Mouse (Mus musculus) layer of hippocampus, postnatal 14 days (tissue): ENCODE results near the gene Bin2. TPM values are rescaled to one million over a fixed set of nuclear protein-coding genes. Genes with fewer than 3 reads are reported as not detected.
A peak's percentile ranks its signal among the peaks of the same experiment; 100 is the strongest.
"Not testable (repeated sequence)": the region's sequence is repeated elsewhere in the genome, so short reads cannot be mapped to it uniquely, and the experiment has no call there.

Experiments
- DNase-seq, 2 experiments: peaks; one replicate each; pipeline ENCODE4 v3.0.0; 2021 to 2022; ENCODE audit warnings: low spot score in 2 of 2, mixed read lengths in 1 of 2
- total RNA-seq, 2 experiments: library from RNA; stranded (reverse); gene quantifications; 2 replicates each; pipeline ENCODE4 v1.2.3; 2021

Bin2 gene
- total RNA-seq, 2 experiments from 2014 or later, result 4.6 to 5.0 TPM

DNA sequence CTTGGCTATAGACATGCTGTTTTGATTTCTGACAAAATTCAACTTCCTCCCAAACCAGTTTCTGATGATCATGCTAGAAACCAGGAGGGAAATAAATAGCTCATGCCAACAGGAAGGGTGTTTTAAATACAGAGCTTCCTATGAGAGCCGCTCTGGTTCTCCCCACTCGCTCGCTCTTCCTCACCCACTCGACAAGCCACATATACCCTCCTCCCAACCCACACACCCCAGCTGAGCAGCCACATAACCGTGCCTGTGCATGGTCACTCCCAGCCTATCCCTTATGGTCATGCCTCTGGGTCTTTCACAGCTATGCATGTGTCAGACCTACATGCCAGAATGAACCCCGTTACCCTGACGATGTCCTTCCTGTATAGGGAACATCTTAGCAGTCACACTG lies 47.2 kb downstream of the Bin2 start:
- peak in 1 of 2 experiments; percentile 12 for DNase-seq

DNA sequence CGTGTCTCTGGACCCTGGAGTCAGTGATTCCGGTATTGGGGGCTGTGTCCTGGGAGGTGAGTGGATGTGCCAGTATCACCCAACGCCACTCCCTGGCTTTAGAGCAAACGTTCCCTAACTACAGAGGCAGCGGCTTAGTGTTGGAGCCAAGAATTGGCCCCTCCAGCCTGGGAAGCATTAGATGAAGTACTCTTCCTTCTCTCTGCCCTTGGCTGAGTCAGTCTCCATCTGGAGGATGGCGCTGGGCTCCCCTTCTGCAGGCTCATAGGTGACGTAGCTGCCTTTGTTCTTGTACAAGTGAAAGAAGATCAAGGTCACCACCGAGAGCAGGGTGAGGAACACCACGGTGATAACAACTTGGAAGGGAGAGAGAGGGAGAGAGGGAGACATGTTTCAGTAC lies 47.7 kb downstream of the Bin2 start:
- DNase-seq, result not testable (repeated sequence)

DNA sequence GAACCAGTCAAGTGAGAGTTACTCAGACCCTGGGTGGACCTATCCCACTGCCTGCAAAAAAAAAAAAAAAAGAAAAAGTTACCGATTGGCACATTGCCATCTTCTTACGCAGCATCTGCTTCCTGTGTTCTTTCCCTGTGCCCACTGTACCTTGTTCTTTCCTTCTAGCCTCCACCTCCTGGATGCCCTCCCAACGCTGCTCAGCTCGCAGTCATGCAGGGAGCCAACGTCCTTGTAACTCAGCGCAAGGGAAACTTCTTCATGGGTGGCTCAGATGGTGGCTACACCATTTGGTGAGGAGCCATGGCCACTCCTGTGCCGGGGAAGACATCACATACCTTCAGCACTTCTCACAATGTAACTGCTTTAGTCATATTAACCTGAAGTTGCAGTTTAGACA lies 50.2 kb downstream of the Bin2 start:
- no peak for DNase-seq

DNA sequence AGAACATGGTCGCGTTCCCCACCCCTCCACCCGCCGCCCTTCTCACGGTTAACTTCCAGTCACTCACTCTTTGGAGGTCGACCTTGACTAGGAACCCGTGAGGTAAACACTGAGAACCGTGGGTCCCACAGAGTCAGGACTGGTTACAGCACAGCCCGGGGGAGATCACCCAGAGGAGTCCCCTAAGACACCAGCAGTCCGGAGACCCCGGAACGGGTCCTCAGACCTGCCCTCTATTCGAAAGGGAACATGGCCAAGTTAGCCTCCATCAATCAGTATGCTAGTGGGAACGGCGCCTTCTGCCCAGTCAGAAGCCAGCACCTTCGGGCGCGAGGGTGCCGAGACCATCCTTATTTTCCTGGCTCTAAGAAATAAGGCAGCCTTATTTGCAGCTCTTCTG lies 53.1 kb downstream of the Bin2 start:
- no peak for DNase-seq

DNA sequence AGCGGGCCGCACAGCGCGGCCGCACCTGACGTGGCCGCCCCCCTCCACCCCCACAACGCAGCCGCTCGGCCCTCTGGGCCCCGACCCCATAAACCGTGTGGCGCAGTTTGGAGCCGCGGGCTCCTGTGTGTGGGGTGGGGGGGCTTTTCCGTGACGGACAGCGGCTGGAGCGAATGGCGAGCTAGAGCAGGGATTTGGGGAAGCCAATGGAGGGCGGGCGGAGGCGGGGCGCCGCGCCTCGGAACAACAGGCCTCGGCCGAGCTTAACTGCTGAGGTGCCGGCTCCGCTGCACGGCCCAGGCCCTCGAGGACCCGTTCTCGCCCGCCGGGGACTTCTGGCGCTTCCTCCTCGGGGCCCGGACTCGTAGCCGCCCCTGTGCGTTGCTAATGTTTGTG lies 53.5 kb downstream of the Bin2 start:
- DNase-seq, result peak; percentile 89 to 91

DNA sequence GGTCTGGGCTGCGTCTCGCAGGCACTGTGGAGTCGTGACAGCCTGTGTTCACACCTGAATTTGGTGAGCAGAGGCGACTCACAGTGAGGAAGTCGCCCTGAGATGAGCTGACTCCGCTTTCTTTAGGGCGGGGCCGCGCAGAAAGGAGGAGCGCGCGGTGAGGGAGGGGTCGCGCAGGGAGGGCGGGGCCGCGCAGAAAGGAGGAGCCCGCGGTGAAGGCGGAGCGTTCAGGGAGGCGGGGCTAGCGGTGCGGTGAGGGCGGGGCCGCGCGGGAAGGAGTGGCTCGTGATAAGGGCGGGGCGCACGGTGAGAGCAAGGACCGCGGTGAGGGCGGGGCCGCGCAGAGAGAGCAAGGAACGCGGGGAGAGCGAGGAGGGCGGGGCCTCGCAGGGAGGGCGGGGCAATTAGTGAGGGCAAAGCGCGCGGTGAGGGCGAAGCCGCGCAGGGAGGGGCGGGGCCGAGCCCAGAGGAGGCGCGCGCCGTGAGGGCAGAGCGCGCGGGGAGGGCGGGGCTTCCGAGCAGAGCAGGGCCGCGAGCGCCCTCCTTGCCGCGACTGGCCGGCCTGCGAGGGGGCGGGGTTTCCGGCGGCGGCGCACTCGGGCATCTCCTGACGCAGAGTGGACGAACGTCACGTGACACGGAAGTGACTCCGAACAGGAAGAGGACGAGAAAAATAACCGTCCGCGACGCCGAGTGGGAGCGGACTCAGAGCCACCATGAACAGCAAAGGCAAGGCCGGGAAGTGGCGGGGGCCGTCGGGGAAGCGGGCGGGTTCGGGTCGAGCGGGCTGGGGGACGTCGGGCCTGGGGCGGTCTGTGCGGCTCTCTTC lies 54.1 kb downstream of the Bin2 start, which contains the start of gene Dazap2:
Gene Dazap2 (plus strand): TSS at position 354 of the 829 bp plus-strand sequence.
- DNase-seq, result peak; percentile 94 to 98

DNA sequence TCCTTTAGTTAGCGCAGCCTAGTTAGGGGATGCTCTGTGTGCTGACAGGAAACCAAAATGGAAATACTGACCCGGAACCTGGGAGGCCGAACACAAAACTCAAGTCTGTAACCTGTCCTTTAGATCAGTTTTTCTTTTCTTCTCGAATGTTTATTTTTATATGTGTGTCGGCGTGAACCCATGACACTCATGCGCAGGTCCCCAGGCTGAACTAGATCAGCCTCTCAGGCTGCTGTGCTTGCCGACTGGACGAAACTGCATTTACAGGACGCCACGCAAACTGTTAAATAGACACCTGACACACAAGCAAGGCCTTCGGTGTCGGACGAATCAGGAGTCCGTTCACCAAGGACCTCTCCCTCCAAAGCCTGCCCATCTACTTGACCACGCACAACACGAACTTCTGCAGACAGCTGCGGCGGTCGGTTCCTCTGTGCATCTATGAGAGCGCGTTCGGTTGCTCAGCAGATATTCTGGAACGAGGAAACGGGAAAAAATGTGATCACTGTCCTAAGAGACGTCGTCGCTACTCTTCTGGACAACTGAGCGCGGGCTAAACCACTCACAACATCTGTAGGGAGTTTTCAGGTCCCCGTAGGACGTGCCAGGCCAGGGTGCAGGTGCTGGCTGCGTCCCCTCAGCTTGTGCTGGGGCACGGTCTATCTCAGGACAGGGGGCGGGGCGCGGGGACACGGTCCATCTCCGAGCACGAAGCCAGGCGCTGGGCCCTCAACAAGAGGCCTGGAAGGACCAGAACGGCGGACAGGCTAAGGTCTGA lies 54.9 kb downstream of the Bin2 start:
- DNase-seq, result peak in 1 of 2 experiments; percentile 58

DNA sequence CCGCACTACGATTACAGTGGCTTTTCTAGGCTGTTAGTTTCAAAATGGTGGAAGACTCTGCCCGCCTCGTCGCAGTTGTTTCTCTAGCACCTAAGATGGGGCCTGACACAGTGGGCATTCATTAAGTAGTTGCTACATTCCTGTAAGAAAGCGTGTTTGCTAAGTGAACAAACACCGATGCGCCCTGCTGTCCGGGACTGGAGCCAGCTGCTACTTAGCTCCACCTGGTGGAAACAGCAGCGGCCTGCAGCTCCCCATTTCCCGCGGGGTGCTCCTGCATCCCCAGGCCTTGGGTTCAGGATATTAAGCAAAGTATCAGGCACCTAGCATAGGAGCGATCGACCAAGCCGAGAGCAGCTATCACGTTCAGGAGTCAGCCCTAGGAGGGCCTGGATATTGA lies 55.8 kb downstream of the Bin2 start:
- peak; percentile 78 to 82 for DNase-seq

DNA sequence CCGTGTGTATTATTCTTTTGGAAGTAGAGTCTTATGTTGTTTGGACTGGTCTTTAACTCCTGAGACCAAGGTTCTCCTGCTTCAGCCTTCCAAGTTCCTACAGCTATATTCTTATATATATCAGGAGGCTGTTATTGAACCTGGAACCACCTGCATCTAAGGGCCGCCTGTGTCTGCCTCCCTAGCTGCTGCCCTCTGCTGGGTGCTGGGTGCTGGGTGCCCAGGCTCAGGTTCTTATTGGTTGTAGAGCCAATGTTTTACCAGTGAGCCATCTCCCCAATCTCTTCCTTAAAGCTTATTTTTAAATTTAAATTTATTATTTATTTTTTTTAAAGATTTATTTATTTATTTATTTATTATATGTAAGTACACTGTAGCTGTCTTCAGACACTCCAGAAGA lies 56.9 kb downstream of the Bin2 start:
- no peak for DNase-seq

DNA sequence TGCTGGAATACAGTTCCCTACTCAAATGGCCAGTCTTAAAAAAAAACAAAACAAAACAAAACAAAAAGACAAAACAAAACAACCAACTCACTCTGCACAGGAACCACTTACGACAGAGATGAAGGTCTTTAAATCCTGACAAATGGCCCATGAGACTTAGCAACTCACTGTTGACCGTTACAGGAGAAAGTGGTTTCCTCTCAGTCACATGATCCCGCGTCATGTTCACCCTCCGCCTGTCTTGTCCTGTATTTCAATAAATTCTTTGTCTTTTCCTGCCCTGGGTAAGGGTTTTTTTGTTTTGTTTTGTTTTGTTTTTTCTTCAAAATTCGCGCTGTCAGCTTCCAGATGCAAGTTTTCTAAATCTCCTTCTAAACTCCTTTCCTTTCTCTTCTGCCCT lies 57.4 kb downstream of the Bin2 start:
- no peak for DNase-seq

DNA sequence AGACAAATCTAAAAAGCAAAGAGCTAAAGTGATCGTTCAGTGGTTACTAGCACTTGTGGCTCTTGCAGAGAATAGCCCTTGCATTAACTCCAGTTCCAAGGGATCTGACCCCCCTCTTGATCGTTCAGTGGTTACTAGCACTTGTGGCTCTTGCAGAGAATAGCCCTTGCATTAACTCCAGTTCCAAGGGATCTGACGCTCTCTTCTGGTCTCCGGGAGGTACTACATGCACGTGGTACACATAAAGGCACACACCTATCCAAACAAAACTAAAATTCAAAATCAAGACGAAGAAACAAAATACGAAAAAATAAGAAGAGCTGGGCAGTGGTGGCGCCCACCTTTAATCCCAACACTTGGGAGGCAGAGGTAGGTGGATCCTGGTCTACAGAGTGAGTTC lies 62.7 kb downstream of the Bin2 start:
- not testable (repeated sequence) for DNase-seq

DNA sequence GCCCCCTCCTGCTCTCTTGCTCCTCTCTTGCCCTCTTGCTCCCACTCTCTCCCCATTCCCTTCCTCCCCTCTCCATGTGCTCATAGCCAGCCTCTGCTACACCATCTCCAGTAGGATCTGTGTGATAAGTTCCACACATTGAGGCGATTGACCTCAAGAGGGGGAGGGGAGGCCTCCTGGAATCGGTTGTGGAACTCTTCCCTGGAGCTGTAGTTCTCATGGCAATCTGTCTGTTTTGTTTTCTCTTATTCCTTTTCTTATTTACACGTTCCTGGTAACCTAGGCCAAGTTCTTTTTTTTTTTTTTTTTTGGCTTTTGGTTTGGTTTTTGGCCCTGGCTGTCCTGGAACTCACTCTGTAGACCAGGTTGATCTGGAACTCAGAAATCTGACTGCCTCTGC lies 67.7 kb downstream of the Bin2 start:
- no peak for DNase-seq

DNA sequence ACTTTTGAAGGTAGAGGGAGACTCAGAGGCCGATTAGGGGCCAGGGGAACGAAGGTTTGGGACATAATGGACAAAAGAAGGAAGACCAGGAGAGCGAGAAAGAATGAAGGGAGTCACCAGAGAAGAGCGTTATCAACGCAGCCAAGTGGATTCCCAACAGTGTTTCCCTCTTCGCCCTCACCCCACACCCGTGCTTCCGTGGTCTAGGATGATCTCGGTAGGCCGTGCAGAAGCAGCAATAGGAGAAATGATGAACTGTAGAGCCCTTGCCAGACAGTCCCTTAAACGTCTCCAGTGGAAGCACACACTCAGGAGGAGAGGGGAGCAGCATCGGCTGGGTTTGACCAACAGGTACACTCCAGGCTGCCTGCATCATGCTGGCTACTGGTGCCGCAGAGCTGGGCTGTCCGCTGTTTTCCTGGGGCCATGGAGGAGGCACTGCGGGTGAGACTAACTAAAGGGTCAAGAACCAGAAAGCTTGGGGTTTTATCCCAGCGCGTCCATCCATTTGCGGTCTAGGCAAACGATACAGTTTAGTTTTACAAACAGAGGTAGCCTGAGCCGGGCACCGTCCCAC lies 68.6 kb downstream of the Bin2 start:
- DNase-seq, result no peak

DNA sequence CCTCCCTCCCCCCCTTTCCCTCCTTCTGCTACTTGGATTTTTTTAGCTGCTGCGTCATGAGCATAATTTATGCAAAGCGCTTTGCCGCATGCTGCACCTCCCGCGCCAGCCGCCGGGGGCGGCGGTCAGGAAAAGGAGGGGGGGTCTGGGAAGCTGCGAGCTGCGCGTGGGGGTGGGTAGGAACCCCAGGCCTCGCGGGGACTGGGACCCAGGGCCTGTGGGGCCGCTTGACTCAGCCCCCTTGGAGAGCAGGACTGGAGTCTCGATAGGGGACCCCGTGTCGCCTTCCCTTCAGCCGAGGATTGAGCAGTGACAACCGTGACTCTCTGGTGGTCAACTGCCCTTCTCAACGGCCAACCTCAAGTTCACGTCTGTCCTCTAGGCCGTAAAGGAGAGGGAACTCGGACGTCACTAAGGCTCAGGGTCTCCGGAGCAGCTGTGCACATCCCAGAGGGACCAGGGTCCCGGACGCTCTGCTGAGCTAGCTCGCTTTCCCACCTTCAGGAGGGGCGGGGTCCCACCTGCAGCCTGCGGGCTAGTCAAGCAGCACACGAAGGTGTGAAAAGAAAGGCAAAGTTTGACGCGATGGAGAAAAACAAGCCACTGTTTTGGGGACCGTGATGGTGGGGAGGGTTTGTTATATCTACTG lies 69.2 kb downstream of the Bin2 start:
- peak; percentile 74 for DNase-seq

DNA sequence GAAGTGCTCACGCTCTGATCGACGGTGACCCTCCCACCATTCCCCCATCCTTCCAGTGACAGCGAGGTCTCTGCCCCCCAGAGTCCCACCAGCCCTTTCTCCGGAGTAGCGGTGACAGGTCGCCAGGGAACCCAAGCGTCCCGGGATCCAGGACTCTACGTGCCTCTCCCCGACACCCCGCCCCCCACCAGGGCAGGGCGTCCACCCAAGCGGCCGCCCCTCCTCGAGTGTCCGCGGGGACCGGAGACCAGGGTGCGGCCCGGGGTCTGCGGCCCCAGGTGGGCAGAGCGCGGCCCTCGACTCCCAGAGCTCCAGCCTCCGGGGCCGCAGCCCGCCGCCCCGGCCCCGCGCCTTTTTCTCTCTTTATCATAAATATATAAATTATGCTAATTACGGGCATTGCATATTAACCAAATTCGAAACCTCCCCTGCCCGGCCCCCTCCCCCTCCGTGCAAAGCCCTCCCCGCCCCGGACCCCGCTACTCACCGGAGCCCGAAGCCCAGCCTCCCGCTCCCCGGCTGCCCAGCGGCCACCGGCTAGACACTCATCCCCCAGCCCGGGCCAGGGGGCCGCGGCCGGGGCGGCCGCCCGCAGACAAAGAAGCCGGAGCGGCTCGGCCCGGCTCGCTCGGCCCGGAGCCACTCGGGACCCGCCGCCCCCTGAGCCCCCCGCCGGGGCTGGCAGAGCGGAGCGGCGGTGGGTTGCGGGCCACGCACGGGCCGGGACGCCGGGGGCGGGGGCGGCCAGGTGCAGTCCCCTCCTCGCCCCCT lies 69.9 kb downstream of the Bin2 start, which contains the start of gene Pou6f1:
Gene Pou6f1 (minus strand): TSS at position 709 of the 771 bp plus-strand sequence.
- DNase-seq, result peak; percentile 34 to 37

DNA sequence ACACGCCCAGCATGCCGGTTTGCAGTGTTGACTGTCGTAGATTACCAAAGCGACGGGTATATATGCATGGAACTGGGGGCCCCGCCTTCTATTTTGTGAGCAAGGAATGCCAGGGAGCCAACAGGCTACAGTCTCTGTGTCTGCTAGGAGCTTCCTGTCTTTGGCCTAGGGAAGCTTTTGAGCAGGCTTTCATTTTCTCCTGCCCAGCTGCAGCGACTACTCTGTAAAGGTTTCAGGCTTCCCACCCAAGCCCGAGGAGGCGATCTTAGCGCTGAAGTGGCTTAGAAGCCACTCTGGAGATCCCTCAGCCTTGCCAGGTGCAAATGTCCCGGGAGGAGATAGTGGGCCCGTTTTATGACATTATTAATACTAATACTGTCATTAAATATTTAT lies 70.5 kb downstream of the Bin2 start:
- peak in 1 of 2 experiments; percentile 31 for DNase-seq

DNA sequence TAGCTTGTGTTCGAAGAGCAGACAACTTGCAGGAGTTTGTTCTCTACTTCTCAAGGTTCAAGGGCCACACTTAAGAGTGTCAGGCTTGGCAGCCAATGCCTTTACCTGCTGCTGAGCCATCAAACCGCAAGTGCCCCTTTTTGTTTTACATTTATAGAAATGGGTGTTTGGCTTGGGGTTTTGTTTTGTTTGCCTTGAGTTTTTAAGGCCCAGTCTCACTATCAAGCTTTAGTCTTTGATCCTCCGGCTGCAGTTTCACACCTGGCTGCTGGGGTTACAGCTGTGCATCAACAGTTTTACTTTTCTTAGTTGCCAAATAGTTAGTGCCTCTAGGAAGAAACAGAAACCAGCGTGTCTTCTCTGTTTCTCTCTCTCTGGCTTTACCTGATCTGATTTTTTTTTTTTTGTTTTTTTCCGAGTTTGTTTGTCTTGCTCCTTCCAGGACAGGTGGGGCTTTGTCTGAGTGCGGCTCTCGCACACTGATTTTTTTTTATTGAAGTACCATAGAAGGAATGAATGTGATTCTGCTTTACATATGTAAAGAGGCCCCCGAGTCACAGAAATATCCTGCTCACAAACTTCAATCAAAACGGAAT lies 71.0 kb downstream of the Bin2 start:
- no peak for DNase-seq

DNA sequence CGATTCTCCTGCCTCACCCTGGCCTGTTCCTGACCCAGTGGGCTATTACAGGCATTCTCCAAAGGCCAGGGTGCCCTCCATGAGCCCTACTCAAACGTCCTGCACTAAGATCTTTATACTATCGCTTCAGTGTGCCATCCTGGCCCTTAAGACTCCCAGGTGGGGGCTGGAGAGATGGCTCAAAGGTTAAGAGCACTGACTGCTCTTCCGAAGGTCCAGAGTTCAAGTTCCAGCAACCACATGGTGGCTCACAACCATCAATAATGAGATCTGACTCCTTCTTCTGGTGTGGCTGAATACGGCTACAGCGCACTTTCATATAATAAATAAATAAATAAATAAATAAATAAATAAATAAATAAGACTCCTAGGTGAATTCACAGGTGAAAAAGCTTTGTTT lies 76.5 kb downstream of the Bin2 start:
- DNase-seq, result no peak
